Mouse (Mus musculus): ENCODE measurements around the gene Gm3618. TPM values are rescaled to one million over a fixed set of nuclear protein-coding genes. Genes with fewer than 3 reads are reported as not detected.

Gm3618 gene
- polyA plus RNA-seq (2015; fragmentation: Nextera tagmentation; extraction: Ambion mirVana) = not detected in 2 replicates

GRCm38 (mm10) chr14:6343578-6343977, at the start of gene Gm3618:
Gene Gm3618 (minus strand): TSS chr14:6343678.

DNA sequence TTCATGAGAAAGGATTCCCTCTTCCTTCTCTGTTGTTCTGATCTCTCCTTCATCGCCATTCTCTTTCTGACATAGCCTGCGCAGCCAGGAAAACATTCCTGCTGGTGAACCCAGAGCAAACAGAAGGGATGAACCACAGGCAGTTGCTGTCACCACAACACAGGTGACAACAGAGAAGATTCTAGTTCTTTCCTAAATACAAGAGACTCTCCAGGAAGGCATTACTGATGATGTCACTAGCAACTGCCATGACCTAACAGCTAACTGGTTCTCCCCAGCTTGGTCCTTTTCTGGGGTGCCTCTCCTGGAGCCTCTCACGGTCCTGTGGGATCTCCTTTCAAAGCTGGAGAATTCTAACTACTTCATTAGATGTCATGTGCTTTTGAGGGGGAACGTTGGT, 46.7 kb upstream of the Gm3618 start, which contains the start of gene Gm16440:
Gene Gm16440 (minus strand): TSS at position 101 of the 400 bp plus-strand sequence.

DNA sequence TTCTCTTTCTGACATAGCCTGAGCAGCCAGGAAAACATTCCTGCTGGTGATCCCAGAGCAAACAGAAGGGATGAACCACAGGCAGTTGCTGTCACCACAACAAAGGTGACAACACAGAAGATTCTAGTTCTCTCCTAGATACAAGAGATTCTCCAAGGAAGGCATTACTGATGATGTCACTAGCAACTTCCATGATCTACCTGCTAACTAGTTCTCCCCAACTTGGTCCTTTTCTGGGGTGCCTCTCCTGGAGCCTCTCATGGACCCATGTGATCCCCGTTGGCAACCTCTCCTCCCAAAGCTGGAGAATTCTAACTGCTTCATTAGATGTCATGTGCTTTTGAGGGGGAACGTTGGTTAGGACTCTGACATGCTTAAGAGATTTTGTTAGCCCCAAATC, 38.7 kb downstream of the Gm3618 start, which contains the start of gene Gm21103:
Gene Gm21103 (minus strand): TSS at position 101 of the 400 bp plus-strand sequence.

GRCm38 (mm10) chr14:6286931-6287715, 56.4 kb downstream of the Gm3618 start, which contains the start of gene Gm3411:
Gene Gm3411 (minus strand): TSS chr14:6287250.

Other genes starting within 250 kb of the Gm3618 start
- not detected in 2 replicates for gene Gm8206, start 249.7 kb downstream of the Gm3618 start, polyA plus RNA-seq (2015; fragmentation: Nextera tagmentation; extraction: Ambion mirVana)
- 0.15 and 0.49 TPM in 2 replicates for gene Gm3468, start 235.0 kb downstream of the Gm3618 start, polyA plus RNA-seq (2015; fragmentation: Nextera tagmentation; extraction: Ambion mirVana)
- not detected in 2 replicates for gene Gm3476, start 217.9 kb downstream of the Gm3618 start, polyA plus RNA-seq (2015; fragmentation: Nextera tagmentation; extraction: Ambion mirVana)
- not detected in 2 replicates for gene Gm21560, start 124.4 kb downstream of the Gm3618 start, polyA plus RNA-seq (2015; fragmentation: Nextera tagmentation; extraction: Ambion mirVana)
- gene Gm3411, start 56.4 kb downstream of the Gm3618 start, polyA plus RNA-seq (2015; fragmentation: Nextera tagmentation; extraction: Ambion mirVana) = 0.17 and 0.35 TPM in 2 replicates
- not detected in 2 replicates for gene Gm21103, start 38.8 kb downstream of the Gm3618 start, polyA plus RNA-seq (2015; fragmentation: Nextera tagmentation; extraction: Ambion mirVana)
- gene Gm16440, start 46.6 kb upstream of the Gm3618 start, polyA plus RNA-seq (2015; fragmentation: Nextera tagmentation; extraction: Ambion mirVana) = not detected in 2 replicates
- gene Gm3591, start 68.8 kb upstream of the Gm3618 start, polyA plus RNA-seq (2015; fragmentation: Nextera tagmentation; extraction: Ambion mirVana) = 0.65 TPM in 1 of 2 replicates, not detected in the other
- gene Gm3594, start 100.9 kb upstream of the Gm3618 start, polyA plus RNA-seq (2015; fragmentation: Nextera tagmentation; extraction: Ambion mirVana) = not detected in 2 replicates
- gene Gm8356, start 193.6 kb upstream of the Gm3618 start, polyA plus RNA-seq (2015; fragmentation: Nextera tagmentation; extraction: Ambion mirVana) = not detected in 2 replicates
- gene Gm3629, start 246.9 kb upstream of the Gm3618 start, polyA plus RNA-seq (2015; fragmentation: Nextera tagmentation; extraction: Ambion mirVana) = not detected in 2 replicates